In the genomic region with DNA sequence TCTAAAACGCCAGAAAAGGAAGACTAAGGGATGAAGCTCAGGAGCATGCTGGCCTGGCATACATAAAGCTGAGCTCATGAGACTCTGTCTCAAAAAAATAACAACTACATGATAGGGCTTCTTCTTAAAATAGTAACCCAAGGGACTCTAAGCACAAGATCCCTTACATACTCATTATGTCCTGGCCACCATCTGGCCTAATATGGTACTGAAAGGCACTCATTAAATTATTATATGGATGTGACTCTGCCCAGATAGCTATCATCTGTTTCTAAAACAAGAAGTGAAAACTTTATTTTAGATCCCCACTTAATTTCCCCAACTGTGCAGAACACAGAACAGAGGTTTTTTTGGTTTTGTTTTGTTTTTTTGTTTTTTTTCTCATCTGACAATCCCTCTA, we compare ENCODE assay signal across 13 mouse cellular contexts. TPM values are rescaled to one million over a fixed set of nuclear protein-coding genes. Genes with fewer than 3 reads are reported as not detected.
DNase-seq lines count a peak whose midpoint lies in the region; ATAC-seq and TF ChIP-seq lines count a peak whose summit lies in the region.
"Had no signal": no experiment of that assay in that cellular context is flagged by ENCODE, and none has a peak within 500 bp of the region (broad histone marks: within the 10 kb centered on the region; RNA-seq: fewer than 3 reads in every experiment).

No protein-coding gene starts in this region.

- no peaks in the 10 kb centered on the region for H3K4me1 ChIP-seq in kidney, postnatal 0 days (replicated peaks; ENCODE audit: insufficient read depth, low read length)
- peaks cover 12% of the 10 kb centered on the region; the same call in 1 of the 2 replicates for H3K4me1 ChIP-seq in intestine, embryonic 15.5 days (replicated peaks)
- H3K4me1 ChIP-seq: embryonic facial prominence, embryonic 12.5 days had no signal

- 71% methylated on average over 1 of the region's 1 CpGs for WGBS in kidney, postnatal 0 days
- WGBS in intestine, embryonic 15.5 days, result 80% methylated on average over 1 of the region's 1 CpGs

- no peaks in the 10 kb centered on the region for H3K36me3 ChIP-seq in kidney, postnatal 0 days (ENCODE audit: insufficient read depth, low read length)
- H3K36me3 ChIP-seq in intestine, embryonic 15.5 days, result no peaks in the 10 kb centered on the region
- no peaks in the 10 kb centered on the region for H3K36me3 ChIP-seq in splenic B cell, adult 2 months (ENCODE audit: control insufficient read depth, insufficient read depth, low read length, poor library complexity, severe bottlenecking)
- H3K36me3 ChIP-seq: embryonic facial prominence, embryonic 12.5 days had no signal

- H3K4me3 ChIP-seq in kidney, postnatal 0 days (replicated peaks; ENCODE audit: low read depth, low read length), result no peak overlapping the region
- H3K4me3 ChIP-seq in intestine, embryonic 15.5 days (replicated peaks), result no peak overlapping the region
- H3K4me3 ChIP-seq: embryonic facial prominence, embryonic 12.5 days had no signal

- no peaks in the 10 kb centered on the region for H3K9me3 ChIP-seq in kidney, postnatal 0 days (replicated peaks; ENCODE audit: low read length)
- H3K9me3 ChIP-seq in intestine, embryonic 15.5 days, result no peaks in the 10 kb centered on the region
- H3K9me3 ChIP-seq: embryonic facial prominence, embryonic 12.5 days had no signal

- peak; percentile 40; the same call in 1 of the 2 replicates for TF ChIP-seq CTCF in kidney, postnatal 0 days (IDR thresholded peaks at IDR 0.05; ENCODE audit: low read depth)

- DNase-seq in kidney, postnatal 0 days (ENCODE audit: low spot score), result peak; percentile 62
- DNase-seq in kidney, postnatal 4 days, result no peak
- DNase-seq in MEL-GATA-1-ER (ENCODE audit: extremely low read depth, low read depth), result peak; percentile 45
- DNase-seq in splenic B cell, adult 2 months (ENCODE audit: low read depth, low spot score), result peak; percentile 70
- DNase-seq in cerebellum, adult 9-11 months, result no peak
- no peak for DNase-seq in frontal cortex, postnatal 14 days (ENCODE audit: low spot score in 2 of 2)
- DNase-seq: adrenal gland, postnatal 10 days; cerebellum, adult 11 months; thymus, adult 18-20 months had no signal

- H3K27ac ChIP-seq in kidney, postnatal 0 days, result no peak overlapping the region
- H3K27ac ChIP-seq in intestine, embryonic 15.5 days, result peak overlapping the region; percentile 69; the same call in 1 of the 2 replicates
- H3K27ac ChIP-seq: embryonic facial prominence, embryonic 12.5 days had no signal

- H3K4me2 ChIP-seq in kidney, postnatal 0 days (ENCODE audit: low read length), result peak overlapping the region; percentile 8; the same call in 1 of the 2 replicates
- 0 out of 2 replicates have a peak overlapping the region, but pooled peaks have one; percentile 3 for H3K4me2 ChIP-seq in intestine, embryonic 15.5 days (replicated peaks)
- H3K4me2 ChIP-seq: embryonic facial prominence, embryonic 12.5 days; midbrain, embryonic 11.5 days had no signal

- H3K27me3 ChIP-seq in kidney, postnatal 0 days (ENCODE audit: insufficient read depth, low read length), result no peaks in the 10 kb centered on the region
- no peaks in the 10 kb centered on the region for H3K27me3 ChIP-seq in intestine, embryonic 15.5 days (replicated peaks)
- H3K27me3 ChIP-seq in splenic B cell, adult 2 months (ENCODE audit: control insufficient read depth, insufficient read depth, low read length, poor library complexity, severe bottlenecking), result no peaks in the 10 kb centered on the region
- H3K27me3 ChIP-seq: embryonic facial prominence, embryonic 12.5 days had no signal

- no peak overlapping the region for H3K9ac ChIP-seq in kidney, postnatal 0 days (ENCODE audit: low read depth, low read length)
- no peak overlapping the region for H3K9ac ChIP-seq in intestine, embryonic 15.5 days
- H3K9ac ChIP-seq: embryonic facial prominence, embryonic 12.5 days had no signal

- ATAC-seq in kidney, postnatal 0 days (replicated peaks; ENCODE audit: low FRiP score, low read depth), result no peak
- ATAC-seq in intestine, embryonic 15.5 days, result no peak
- ATAC-seq: hindbrain, embryonic 16.5 days had no signal

RNA-seq across cellular contexts. Expression of a gene that starts 6.4 kb away (rescaled TPM):
- 37.7 and 39.2 TPM in 2 replicates for polyA plus RNA-seq in kidney, postnatal 0 days (2015; fragmentation: Nextera tagmentation; extraction: Ambion mirVana)
- polyA plus RNA-seq in intestine, embryonic 15.5 days (2015; fragmentation: Nextera tagmentation; extraction: Ambion mirVana), result 33.1 and 37.3 TPM in 2 replicates

Comparison
In these comparisons a context has a peak if more than half of its experiments do, and no peak if none do; other contexts are left out.
1. DNase-seq: peak in kidney, postnatal 0 days (single experiment), MEL-GATA-1-ER (single experiment) and splenic B cell, adult 2 months (single experiment); none in kidney, postnatal 4 days (0 of 2), cerebellum, adult 9-11 months (single experiment) and frontal cortex, postnatal 14 days (0 of 2).